Mouse (Mus musculus) olfactory bulb, adult 2 months (tissue): Measurements from ENCODE around the gene Tmem9b.

Experiments used
- CTCF ChIP-seq: fragments of 200-500 bp; IDR thresholded peaks from 2 replicates; pipeline ENCODE4 v1.5.1; 2012; ENCODE audit warnings: low read depth, mild to moderate bottlenecking, low read length, moderate library complexity; ENCODE audit not compliant: insufficient read depth
- POLR2A ChIP-seq: fragments of 200-500 bp; IDR thresholded peaks from 2 replicates; pipeline ENCODE4 v1.6.1; 2012; ENCODE audit warnings: mild to moderate bottlenecking, low read depth, low read length, moderate library complexity; ENCODE audit not compliant: insufficient read depth

- TF ChIP-seq POLR2A (no peak), CTCF (no peak)
These were observed 66.0 kb downstream of the Tmem9b start for GRCm38 (mm10) chr7:109686585-109687128.
